Mouse (Mus musculus): ENCODE results near the gene Gm4553.

DNA sequence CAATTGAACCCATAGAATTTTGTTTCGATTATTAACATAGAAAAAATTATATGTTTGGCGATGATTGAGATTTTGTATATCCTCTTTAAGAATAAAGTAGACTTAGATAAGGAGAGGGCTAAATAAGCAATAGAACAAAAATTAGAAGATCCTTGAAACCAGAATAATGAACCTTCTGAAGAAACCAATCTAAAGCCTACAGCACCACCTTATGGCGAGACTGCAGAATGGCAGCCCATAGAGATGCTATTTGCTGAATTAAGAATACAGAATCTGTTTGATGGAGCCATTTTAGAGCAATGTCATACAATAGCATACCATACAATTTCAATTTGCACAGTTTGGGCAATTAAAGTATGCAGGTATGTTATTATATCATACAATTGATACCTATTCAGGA lies 4.3 kb upstream of the Gm4553 start:
- TF ChIP-seq HCFC1 (IDR thresholded peaks at IDR 0.05; ENCODE audit: borderline replicate concordance, insufficient read depth, low read length) (no peak), CHD2 (IDR thresholded peaks at IDR 0.05; ENCODE audit: low read depth, low read length) (no peak), ZC3H11A (IDR thresholded peaks at IDR 0.05; ENCODE audit: borderline replicate concordance, low read depth, low read length) (0 out of 2 replicates have a peak, but pooled peaks have one; percentile 29), ZNF384 (IDR thresholded peaks at IDR 0.05; ENCODE audit: low read depth, low read length) (no peak)

Measured in ES-E14 (cell line).